Mouse (Mus musculus): ENCODE results near the gene Elf1. TPM values are rescaled to one million over a fixed set of nuclear protein-coding genes. Genes with fewer than 3 reads are reported as not detected.

Elf1 gene
- polyA plus RNA-seq, 1 experiment, result 15.4 TPM

- no peak for TF ChIP-seq POLR2A (IDR thresholded peaks at IDR 0.05; ENCODE audit: low read depth, low read length)
- TF ChIP-seq CTCF (conservative IDR thresholded peaks at IDR 0.05; ENCODE audit: insufficient read depth, insufficient read length, low read depth, low read length), result no peak
- Histone ChIP-seq H3K36me3 (ENCODE audit: control insufficient read depth, insufficient read depth, low read length) (peaks cover 5% of the 10 kb centered on the region), H3K4me3 (ENCODE audit: insufficient read depth, low read depth, low read length) (no peak overlapping the region), H3K4me1 (ENCODE audit: control insufficient read depth, insufficient read depth, low read length) (no peaks in the 10 kb centered on the region), H3K27me3 (replicated peaks; ENCODE audit: control insufficient read depth, insufficient read depth, low read length) (no peaks in the 10 kb centered on the region), H3K27ac (ENCODE audit: insufficient read depth, low read depth, low read length) (no peak overlapping the region)
- 97% methylated on average over 4 of the region's 4 CpGs for WGBS
- DNase-seq, result no peak
These were observed 126.4 kb downstream of the Elf1 start for GRCm38 (mm10) chr14:79607352-79607751.

- no peaks in the 10 kb centered on the region for H3K27me3 ChIP-seq (replicated peaks; ENCODE audit: control insufficient read depth, insufficient read depth, low read length)
- H3K4me3 ChIP-seq (ENCODE audit: insufficient read depth, low read depth, low read length), result no peak overlapping the region
- no peak for TF ChIP-seq POLR2A (IDR thresholded peaks at IDR 0.05; ENCODE audit: low read depth, low read length)
- H3K36me3 ChIP-seq (ENCODE audit: control insufficient read depth, insufficient read depth, low read length), result peaks cover 8% of the 10 kb centered on the region
- no peak for DNase-seq
- 97% methylated on average over 6 of the region's 6 CpGs for WGBS
- H3K4me1 ChIP-seq (ENCODE audit: control insufficient read depth, insufficient read depth, low read length), result no peaks in the 10 kb centered on the region
- H3K27ac ChIP-seq (ENCODE audit: insufficient read depth, low read depth, low read length), result no peak overlapping the region
These were observed 127.3 kb downstream of the Elf1 start for GRCm38 (mm10) chr14:79608286-79608685.

GRCm38 (mm10) chr14:79617121-79617828, 136.3 kb downstream of the Elf1 start:
- 81% methylated on average over 8 of the region's 8 CpGs for WGBS
- no peaks in the 10 kb centered on the region for H3K4me1 ChIP-seq (ENCODE audit: control insufficient read depth, insufficient read depth, low read length)
- H3K36me3 ChIP-seq (ENCODE audit: control insufficient read depth, insufficient read depth, low read length), result peaks cover 3% of the 10 kb centered on the region
- TF ChIP-seq CTCF (conservative IDR thresholded peaks at IDR 0.05; ENCODE audit: insufficient read depth, insufficient read length, low read depth, low read length), result no peak; the same call in 1 of the 2 replicates
- TF ChIP-seq POLR2A (IDR thresholded peaks at IDR 0.05; ENCODE audit: low read depth, low read length), result no peak
- DNase-seq, result peak; percentile 12
- H3K4me3 ChIP-seq (ENCODE audit: insufficient read depth, low read depth, low read length), result no peak overlapping the region
- no peak overlapping the region for H3K27ac ChIP-seq (ENCODE audit: insufficient read depth, low read depth, low read length)
- no peaks in the 10 kb centered on the region for H3K27me3 ChIP-seq (replicated peaks; ENCODE audit: control insufficient read depth, insufficient read depth, low read length)

GRCm38 (mm10) chr14:79619802-79620201, 138.8 kb downstream of the Elf1 start:
- Histone ChIP-seq H3K27ac (ENCODE audit: insufficient read depth, low read depth, low read length) (no peak overlapping the region), H3K4me1 (ENCODE audit: control insufficient read depth, insufficient read depth, low read length) (no peaks in the 10 kb centered on the region), H3K27me3 (replicated peaks; ENCODE audit: control insufficient read depth, insufficient read depth, low read length) (no peaks in the 10 kb centered on the region), H3K36me3 (ENCODE audit: control insufficient read depth, insufficient read depth, low read length) (peaks cover 4% of the 10 kb centered on the region), H3K4me3 (ENCODE audit: insufficient read depth, low read depth, low read length) (no peak overlapping the region)
- TF ChIP-seq CTCF (conservative IDR thresholded peaks at IDR 0.05; ENCODE audit: insufficient read depth, insufficient read length, low read depth, low read length) (no peak), POLR2A (IDR thresholded peaks at IDR 0.05; ENCODE audit: low read depth, low read length) (no peak)
- WGBS, result 96% methylated on average over 7 of the region's 7 CpGs
- DNase-seq, result no peak

GRCm38 (mm10) chr14:79621143-79621542, 140.1 kb downstream of the Elf1 start:
- 32% methylated on average over 3 of the region's 3 CpGs for WGBS
- H3K4me1 ChIP-seq (ENCODE audit: control insufficient read depth, insufficient read depth, low read length), result no peaks in the 10 kb centered on the region
- no peak overlapping the region for H3K4me3 ChIP-seq (ENCODE audit: insufficient read depth, low read depth, low read length)
- TF ChIP-seq CTCF (conservative IDR thresholded peaks at IDR 0.05; ENCODE audit: insufficient read depth, insufficient read length, low read depth, low read length) (no peak), POLR2A (IDR thresholded peaks at IDR 0.05; ENCODE audit: low read depth, low read length) (no peak)
- H3K27ac ChIP-seq (ENCODE audit: insufficient read depth, low read depth, low read length), result no peak overlapping the region
- no peaks in the 10 kb centered on the region for H3K27me3 ChIP-seq (replicated peaks; ENCODE audit: control insufficient read depth, insufficient read depth, low read length)
- DNase-seq, result no peak
- H3K36me3 ChIP-seq (ENCODE audit: control insufficient read depth, insufficient read depth, low read length), result peaks cover 8% of the 10 kb centered on the region

Other genes with a start within 250 kb of the Elf1 start
- not detected in 2 replicates for gene Zfp957, start 233.8 kb upstream of the Elf1 start, polyA plus RNA-seq (2012; rRNA removed)
- 91.9 and 108 TPM in 2 replicates for gene Rgcc, start 179.5 kb upstream of the Elf1 start, polyA plus RNA-seq (2012; rRNA removed)
- 1.5 and 3.1 TPM in 2 replicates for gene Naa16, start 90.4 kb upstream of the Elf1 start, polyA plus RNA-seq (2012; rRNA removed)
- 3.2 and 4.7 TPM in 2 replicates for gene Mtrf1, start 83.4 kb upstream of the Elf1 start, polyA plus RNA-seq (2012; rRNA removed)
- gene Kbtbd7, start 54.7 kb upstream of the Elf1 start, polyA plus RNA-seq (2012; rRNA removed), result 4.5 and 5.0 TPM in 2 replicates
- 0.14 and 0.15 TPM in 2 replicates for gene Kbtbd6, start 29.4 kb upstream of the Elf1 start, polyA plus RNA-seq (2012; rRNA removed)
- 4.7 and 5.0 TPM in 2 replicates for gene Wbp4, start 326 bp downstream of the Elf1 start, polyA plus RNA-seq (2012; rRNA removed)
- 6.8 and 10.6 TPM in 2 replicates for gene Sugt1, start 106.5 kb downstream of the Elf1 start, polyA plus RNA-seq (2012; rRNA removed)
- 0.09 and 0.20 TPM in 2 replicates for gene Cnmd, start 181.0 kb downstream of the Elf1 start, polyA plus RNA-seq (2012; rRNA removed)